Mouse (Mus musculus): ENCODE data around the gene Spata6. TPM values are rescaled to one million over a fixed set of nuclear protein-coding genes. Genes with fewer than 3 reads are reported as not detected.

The Spata6 gene
- polyA plus RNA-seq (2015; fragmentation: Nextera tagmentation; extraction: Ambion mirVana), result 33.2 and 38.5 TPM in 2 replicates

DNA sequence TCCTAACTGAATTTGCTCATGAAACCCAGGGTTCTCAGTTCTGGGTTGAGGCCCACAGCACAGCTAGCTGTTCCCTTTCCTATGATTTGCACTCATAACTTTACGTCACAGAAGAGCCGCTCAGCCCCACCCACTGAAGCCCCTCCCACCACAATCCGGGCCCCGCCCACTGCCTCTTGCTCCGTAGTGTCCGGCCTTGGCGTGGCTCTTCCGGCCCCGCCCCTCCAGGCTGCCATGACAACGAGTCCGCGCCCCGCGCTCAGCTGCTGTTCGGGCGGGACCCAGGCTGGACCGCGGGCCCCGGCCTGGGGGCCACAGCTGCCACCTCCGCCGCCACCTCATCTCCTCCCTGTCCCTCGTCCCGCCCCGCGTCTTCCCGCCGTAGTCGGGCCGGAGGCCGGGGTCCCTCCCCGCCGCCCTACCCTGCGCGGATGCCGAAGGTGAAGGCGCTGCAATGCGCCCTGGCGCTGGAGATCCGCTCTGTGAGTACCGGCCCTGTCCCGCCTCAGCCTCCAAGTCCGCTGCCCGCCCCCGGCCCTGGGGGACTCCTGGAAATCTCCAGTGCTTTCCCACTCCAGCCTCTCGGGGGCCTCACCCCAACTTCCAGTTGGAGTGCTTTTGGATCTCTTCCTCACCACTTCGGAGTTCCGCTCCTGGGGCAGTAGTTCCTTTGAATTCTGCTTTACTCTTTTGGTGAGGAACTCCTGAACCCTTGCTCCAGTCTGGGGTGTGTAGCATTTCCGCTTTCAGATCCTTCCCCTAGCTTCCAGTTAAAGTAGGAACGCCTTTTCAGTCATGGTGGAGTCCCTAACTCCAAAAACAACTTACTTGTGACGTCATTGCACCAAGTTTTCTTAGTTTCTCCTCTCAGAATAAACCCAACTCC, at the start of gene Spata6:
Gene Spata6 (plus strand): TSS at position 209 of the 886 bp plus-strand sequence.
- no peak; the same call in 1 of the 2 replicates for TF ChIP-seq CTCF (IDR thresholded peaks at IDR 0.05; ENCODE audit: low read depth)
- Histone ChIP-seq H3K4me3 (replicated peaks; ENCODE audit: low read depth, low read length) (peak within 1 kb of the TSS; percentile 68), H3K4me2 (ENCODE audit: low read length) (peak within 1 kb of the TSS; percentile 80), H3K27ac (peak within 1 kb of the TSS; percentile 91), H3K9me3 (replicated peaks; ENCODE audit: low read length) (no peaks in the 10 kb centered on the region), H3K36me3 (ENCODE audit: insufficient read depth, low read length) (no peaks in the 10 kb centered on the region), H3K9ac (ENCODE audit: low read depth, low read length) (peak within 1 kb of the TSS; percentile 67), H3K4me1 (replicated peaks; ENCODE audit: insufficient read depth, low read length) (no peaks in the 10 kb centered on the region), H3K27me3 (ENCODE audit: insufficient read depth, low read length) (no peaks in the 10 kb centered on the region)
- ATAC-seq (replicated peaks; ENCODE audit: low FRiP score, low read depth) (peak; percentile 98), DNase-seq (ENCODE audit: low spot score) (peak; percentile 93)
- under 1% methylated on average over 48 of the region's 50 CpGs for WGBS

DNA sequence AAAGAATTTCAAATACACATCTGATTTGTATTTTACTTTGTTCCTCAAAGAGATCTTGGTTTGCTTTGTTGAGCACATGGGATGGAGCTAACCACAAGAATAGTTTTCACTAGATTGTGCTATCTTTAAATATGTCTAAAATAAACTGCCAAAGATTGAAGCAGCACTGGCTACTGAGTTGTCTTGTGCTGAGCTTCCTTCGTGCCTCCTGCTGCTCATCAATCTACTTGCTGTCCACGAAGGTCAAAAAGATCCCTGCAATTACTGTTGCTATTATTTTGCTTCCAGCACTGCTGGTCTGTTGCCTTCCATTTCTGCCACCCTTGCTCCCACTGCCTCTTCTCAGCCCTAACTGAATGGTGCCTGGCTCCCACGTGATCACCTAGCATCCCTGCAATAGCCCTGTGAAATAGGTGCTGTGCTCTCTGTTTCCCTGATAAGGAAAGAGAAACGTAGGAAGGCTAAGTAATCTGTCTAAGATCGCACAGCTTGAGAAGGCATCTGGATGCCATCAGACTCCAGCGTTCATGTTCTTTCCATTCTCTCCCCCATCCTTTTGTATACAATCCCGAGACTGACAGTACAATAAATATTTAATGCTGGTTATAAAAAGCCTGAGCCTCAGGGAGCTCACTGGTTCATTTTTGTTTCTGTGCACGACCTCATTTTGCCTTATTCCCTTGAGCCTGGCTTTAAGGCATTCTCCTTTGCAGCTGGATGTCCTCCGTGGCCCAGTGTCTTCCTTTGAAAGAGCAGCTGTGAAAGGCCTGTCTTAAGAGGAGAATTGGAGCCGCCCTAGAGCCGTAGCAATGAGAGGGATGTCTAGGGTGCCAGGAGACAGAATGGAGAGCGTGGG, 49.0 kb upstream of the Spata6 start:
- Histone ChIP-seq H3K4me3 (replicated peaks; ENCODE audit: low read depth, low read length) (no peak overlapping the region), H3K9ac (ENCODE audit: low read depth, low read length) (no peak overlapping the region), H3K9me3 (replicated peaks; ENCODE audit: low read length) (no peaks in the 10 kb centered on the region), H3K36me3 (ENCODE audit: insufficient read depth, low read length) (no peaks in the 10 kb centered on the region), H3K4me1 (replicated peaks; ENCODE audit: insufficient read depth, low read length) (0 out of 2 replicates have a peak, but pooled peaks cover 4% of the 10 kb centered on the region), H3K27ac (no peak overlapping the region), H3K27me3 (ENCODE audit: insufficient read depth, low read length) (no peaks in the 10 kb centered on the region), H3K4me2 (ENCODE audit: low read length) (peak overlapping the region; percentile 21; the same call in 1 of the 2 replicates)
- peak; percentile 79 for DNase-seq (ENCODE audit: low spot score)
- TF ChIP-seq CTCF (IDR thresholded peaks at IDR 0.05; ENCODE audit: low read depth), result no peak
- 0 out of 2 replicates have a peak, but pooled peaks have one; percentile 33 for ATAC-seq (replicated peaks; ENCODE audit: low FRiP score, low read depth)
- 20% methylated on average over 12 of the region's 12 CpGs for WGBS

DNA sequence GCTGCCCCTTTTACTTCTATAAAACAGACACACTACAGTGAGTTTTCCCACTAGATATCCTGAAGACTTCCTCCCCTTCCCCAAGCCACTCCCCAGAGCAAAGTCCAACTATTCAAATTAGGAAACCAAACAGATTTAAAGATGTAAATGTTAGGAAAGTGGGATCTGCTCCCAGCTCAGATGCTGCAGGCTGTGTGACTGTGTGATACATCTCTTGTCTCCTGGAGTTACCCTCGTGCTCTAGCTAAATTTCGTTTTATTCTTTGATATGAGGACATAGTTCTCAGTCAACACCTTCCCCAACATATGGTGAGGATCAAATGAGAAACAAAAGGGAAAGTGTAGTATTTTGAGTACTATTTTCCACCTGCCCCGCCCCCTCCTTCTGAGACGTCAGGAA, 48.3 kb upstream of the Spata6 start:
- Histone ChIP-seq H3K4me1 (replicated peaks; ENCODE audit: insufficient read depth, low read length) (0 out of 2 replicates have a peak, but pooled peaks cover 4% of the 10 kb centered on the region), H3K9me3 (replicated peaks; ENCODE audit: low read length) (no peaks in the 10 kb centered on the region), H3K27ac (no peak overlapping the region), H3K27me3 (ENCODE audit: insufficient read depth, low read length) (no peaks in the 10 kb centered on the region), H3K4me3 (replicated peaks; ENCODE audit: low read depth, low read length) (no peak overlapping the region), H3K36me3 (ENCODE audit: insufficient read depth, low read length) (no peaks in the 10 kb centered on the region), H3K4me2 (ENCODE audit: low read length) (peak overlapping the region; percentile 21; the same call in 1 of the 2 replicates), H3K9ac (ENCODE audit: low read depth, low read length) (no peak overlapping the region)
- WGBS, result 44% methylated on average over 4 of the region's 4 CpGs
- DNase-seq (ENCODE audit: low spot score) (no peak), ATAC-seq (replicated peaks; ENCODE audit: low FRiP score, low read depth) (no peak)
- TF ChIP-seq CTCF (IDR thresholded peaks at IDR 0.05; ENCODE audit: low read depth), result no peak

DNA sequence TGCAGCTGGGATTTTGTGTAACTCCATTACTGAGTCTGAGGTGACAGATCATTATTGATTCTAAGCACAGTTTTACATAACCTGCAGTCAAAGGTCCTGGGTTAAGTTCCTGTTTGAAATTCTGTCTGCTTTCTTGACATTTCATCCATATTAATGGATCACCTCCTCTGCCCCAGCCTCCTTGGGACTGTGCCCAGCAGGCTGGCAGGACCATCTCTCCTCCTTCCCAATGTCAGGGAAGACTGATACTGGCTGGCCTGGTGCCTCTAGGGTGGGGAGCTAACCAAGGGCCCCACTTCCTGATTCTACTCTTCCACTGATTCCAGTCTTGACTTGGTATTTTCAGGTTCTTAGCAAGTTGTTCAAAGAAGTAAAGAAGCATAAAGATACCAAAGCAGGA, 45.9 kb upstream of the Spata6 start:
- H3K36me3 ChIP-seq (ENCODE audit: insufficient read depth, low read length), result no peaks in the 10 kb centered on the region
- H3K9me3 ChIP-seq (replicated peaks; ENCODE audit: low read length), result no peaks in the 10 kb centered on the region
- H3K4me3 ChIP-seq (replicated peaks; ENCODE audit: low read depth, low read length), result no peak overlapping the region
- 0 out of 2 replicates have a peak, but pooled peaks cover 4% of the 10 kb centered on the region for H3K4me1 ChIP-seq (replicated peaks; ENCODE audit: insufficient read depth, low read length)
- no peak for ATAC-seq (replicated peaks; ENCODE audit: low FRiP score, low read depth)
- H3K9ac ChIP-seq (ENCODE audit: low read depth, low read length), result no peak overlapping the region
- DNase-seq (ENCODE audit: low spot score), result no peak
- H3K4me2 ChIP-seq (ENCODE audit: low read length), result no peak overlapping the region
- H3K27ac ChIP-seq, result no peak overlapping the region
- no peak for TF ChIP-seq CTCF (IDR thresholded peaks at IDR 0.05; ENCODE audit: low read depth)
- no peaks in the 10 kb centered on the region for H3K27me3 ChIP-seq (ENCODE audit: insufficient read depth, low read length)

DNA sequence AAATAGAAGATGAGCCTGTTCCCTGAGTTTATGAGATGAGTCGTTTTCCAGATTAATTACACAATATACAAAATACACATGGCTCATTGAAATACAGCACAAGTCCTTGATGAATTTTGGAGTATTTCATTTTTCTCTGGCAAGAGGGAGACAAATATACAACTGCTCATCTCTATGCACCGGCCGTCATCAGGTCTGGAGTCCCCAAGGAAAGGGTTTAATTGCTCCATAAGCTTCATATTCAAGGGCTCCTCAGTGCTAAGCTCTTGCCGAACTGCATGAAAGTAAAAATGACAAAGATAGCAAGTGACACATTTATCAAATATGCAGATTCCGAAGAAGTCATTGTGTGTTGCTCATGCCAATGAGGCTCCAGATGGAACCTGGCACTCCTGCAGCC, 37.9 kb upstream of the Spata6 start:
- no peak overlapping the region for H3K27ac ChIP-seq
- no peak for DNase-seq (ENCODE audit: low spot score)
- no peak overlapping the region for H3K4me3 ChIP-seq (replicated peaks; ENCODE audit: low read depth, low read length)
- no peak for TF ChIP-seq CTCF (IDR thresholded peaks at IDR 0.05; ENCODE audit: low read depth)
- H3K4me2 ChIP-seq (ENCODE audit: low read length), result no peak overlapping the region
- no peaks in the 10 kb centered on the region for H3K9me3 ChIP-seq (replicated peaks; ENCODE audit: low read length)
- no peak for ATAC-seq (replicated peaks; ENCODE audit: low FRiP score, low read depth)
- no peak overlapping the region for H3K9ac ChIP-seq (ENCODE audit: low read depth, low read length)
- H3K4me1 ChIP-seq (replicated peaks; ENCODE audit: insufficient read depth, low read length), result no peaks in the 10 kb centered on the region
- no peaks in the 10 kb centered on the region for H3K36me3 ChIP-seq (ENCODE audit: insufficient read depth, low read length)
- no peaks in the 10 kb centered on the region for H3K27me3 ChIP-seq (ENCODE audit: insufficient read depth, low read length)
- WGBS, result 87% methylated on average over 5 of the region's 5 CpGs

DNA sequence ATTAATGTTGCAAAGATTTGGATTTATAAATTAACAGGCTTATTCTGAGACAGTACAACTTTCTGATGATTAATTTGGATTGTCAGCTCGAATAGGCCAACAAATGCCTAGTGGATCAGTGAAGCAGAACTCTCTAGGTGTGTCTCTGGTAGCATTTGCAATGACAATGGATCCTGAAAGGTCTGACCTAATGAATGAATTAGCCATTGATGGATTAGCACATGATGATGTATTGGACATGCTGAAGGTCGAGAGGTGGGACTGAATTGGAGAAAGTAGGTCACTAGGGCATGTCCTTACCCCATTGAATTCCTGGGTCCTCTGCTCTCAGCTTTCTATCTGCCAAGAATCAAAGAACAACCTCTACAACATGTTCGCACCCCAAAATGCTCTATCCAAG, 37.0 kb upstream of the Spata6 start:
- ATAC-seq (replicated peaks; ENCODE audit: low FRiP score, low read depth) (no peak), DNase-seq (ENCODE audit: low spot score) (no peak)
- Histone ChIP-seq H3K4me3 (replicated peaks; ENCODE audit: low read depth, low read length) (no peak overlapping the region), H3K36me3 (ENCODE audit: insufficient read depth, low read length) (no peaks in the 10 kb centered on the region), H3K4me1 (replicated peaks; ENCODE audit: insufficient read depth, low read length) (no peaks in the 10 kb centered on the region), H3K4me2 (ENCODE audit: low read length) (no peak overlapping the region), H3K9ac (ENCODE audit: low read depth, low read length) (no peak overlapping the region), H3K9me3 (replicated peaks; ENCODE audit: low read length) (no peaks in the 10 kb centered on the region), H3K27ac (no peak overlapping the region), H3K27me3 (ENCODE audit: insufficient read depth, low read length) (no peaks in the 10 kb centered on the region)
- no peak for TF ChIP-seq CTCF (IDR thresholded peaks at IDR 0.05; ENCODE audit: low read depth)
- 80% methylated on average over 3 of the region's 3 CpGs for WGBS
